In genomic region chr12:76534233-76534632, GRCm38 (mm10) we compare ENCODE assay signal across 8 mouse cellular contexts. TPM values are rescaled to one million over a fixed set of nuclear protein-coding genes. Genes with fewer than 3 reads are reported as not detected.
A peak's percentile ranks its signal among the peaks of the same experiment; 100 is the strongest.
DNase-seq lines count a peak whose midpoint lies in the region; ATAC-seq lines count a peak whose summit lies in the region.

No protein-coding gene starts in this region.

- H3K27me3 ChIP-seq in heart, embryonic 12.5 days (replicated peaks), result peaks cover 15% of the 10 kb centered on the region
- H3K27me3 ChIP-seq in heart, embryonic 16.5 days (ENCODE audit: control insufficient read depth, insufficient read depth, low read length), result peaks cover 6% of the 10 kb centered on the region

- H3K9ac ChIP-seq in heart, embryonic 12.5 days, result peak overlapping the region; percentile 88
- H3K9ac ChIP-seq in heart, embryonic 16.5 days (ENCODE audit: low read length), result peak overlapping the region; percentile 94

- H3K4me1 ChIP-seq in heart, embryonic 12.5 days (replicated peaks), result peaks cover 39% of the 10 kb centered on the region
- peaks cover 40% of the 10 kb centered on the region for H3K4me1 ChIP-seq in heart, embryonic 16.5 days (ENCODE audit: control insufficient read depth, insufficient read depth, low read length)

- 2% methylated on average over 11 of the region's 11 CpGs for WGBS in heart, embryonic 12.5 days
- 3% methylated on average over 11 of the region's 11 CpGs for WGBS in heart, embryonic 16.5 days

- peak overlapping the region; percentile 84 for H3K4me2 ChIP-seq in heart, embryonic 12.5 days
- peak overlapping the region; percentile 99 for H3K4me2 ChIP-seq in heart, embryonic 16.5 days (ENCODE audit: low read depth, low read length)

- no peak for ATAC-seq in heart, embryonic 12.5 days (ENCODE audit: insufficient number of reproducible peaks, low FRiP score)
- ATAC-seq in heart, embryonic 16.5 days (replicated peaks; ENCODE audit: extremely low read depth, insufficient read depth, low FRiP score), result no peak
- 0 out of 2 replicates have a peak, but pooled peaks have one; percentile 14 for ATAC-seq in megakaryocyte, adult 5-6 weeks (ENCODE audit: poor library complexity, severe bottlenecking)

- H3K9me3 ChIP-seq in heart, embryonic 12.5 days (replicated peaks), result no peaks in the 10 kb centered on the region
- no peaks in the 10 kb centered on the region for H3K9me3 ChIP-seq in heart, embryonic 16.5 days (replicated peaks; ENCODE audit: control insufficient read depth, low read length)

- intact Hi-C loops in left cerebral cortex, postnatal 14 days (cut with DNase I), result no loop called here

- peak overlapping the region; percentile 77 for H3K4me3 ChIP-seq in heart, embryonic 12.5 days
- H3K4me3 ChIP-seq in heart, embryonic 16.5 days (ENCODE audit: low read length), result peak overlapping the region; percentile 90

- no peak for DNase-seq in heart, adult 8-10 months (ENCODE audit: low spot score)
- DNase-seq in ES-CJ7 (ENCODE audit: low read depth, low spot score), result peak; percentile 30
- DNase-seq in left cerebral cortex, postnatal 14 days (ENCODE audit: low spot score in 2 of 2), result no peak
- DNase-seq in embryo, embryonic 10.5 days (ENCODE audit: low spot score), result no peak
- DNase-seq in adrenal gland, postnatal 14 days, result no peak

- peak overlapping the region; percentile 82 for H3K27ac ChIP-seq in heart, embryonic 12.5 days (ENCODE audit: poor library complexity, severe bottlenecking)
- H3K27ac ChIP-seq in heart, embryonic 16.5 days (ENCODE audit: low read length), result peak overlapping the region; percentile 93

- no peaks in the 10 kb centered on the region for H3K36me3 ChIP-seq in heart, embryonic 12.5 days
- H3K36me3 ChIP-seq in heart, embryonic 16.5 days (ENCODE audit: control insufficient read depth, insufficient read depth), result no peaks in the 10 kb centered on the region

RNA-seq across cellular contexts. Expression of gene Plekhg3, which starts 3.5 kb away (rescaled TPM):
- 8.2 and 10.3 TPM in 2 replicates for polyA plus RNA-seq in heart, embryonic 12.5 days (2016; fragmentation: Nextera tagmentation; extraction: Ambion mirVana)
- 10 to 100 TPM; 11.4 to 14.3 (median 13.2) TPM for total RNA-seq in heart, adult 8-10 months (2022)
- polyA plus RNA-seq in heart, embryonic 16.5 days (2015; fragmentation: Nextera tagmentation; extraction: Ambion mirVana), result 6.8 and 9.5 TPM in 2 replicates
- 40.4 and 44.3 TPM in 2 replicates for total RNA-seq in megakaryocyte, adult 5-6 weeks (2015)
- 46.6 and 50.5 TPM in 2 replicates for total RNA-seq in megakaryocyte, adult 5-6 weeks (2017)
- 1 to 10 TPM; 7.0 to 9.7 TPM for total RNA-seq in left cerebral cortex, postnatal 14 days (2021)
- 16.7 and 19.4 TPM in 2 replicates for total RNA-seq in adrenal gland, postnatal 14 days (2021)
